Mouse (Mus musculus) CD4-positive, CD25-positive, alpha-beta regulatory T cell, adult 4 months (primary cell): ENCODE measurements around the gene Cbln4. TPM values are rescaled to one million over a fixed set of nuclear protein-coding genes. Genes with fewer than 3 reads are reported as not detected.

Experiments
- polyA plus RNA-seq, 2 experiments: library from polyadenylated mRNA; unstranded; fragments of 100-300 nt; shearing (Covaris generic); gene quantifications; one replicate each; pipeline ENCODE4 v1.2.1; 2017

The Cbln4 gene
- polyA plus RNA-seq, 2 experiments from 2014 or later, result 0.11 TPM; not detected in 1

Other genes starting within 250 kb of the Cbln4 start
- gene Mc3r, start 205.0 kb upstream of the Cbln4 start, polyA plus RNA-seq, result not detected